Mouse (Mus musculus) embryo, embryonic 10 days (tissue): Measurements from ENCODE around the gene Inhbe.
A peak's percentile ranks its signal among the peaks of the same experiment; 100 is the strongest.

Experiments
- DNase-seq: peaks from one replicate; pipeline ENCODE4 v3.0.0-alpha.2; 2015; ENCODE audit warnings: low spot score

Inhbe gene

GRCm38 (mm10) chr10:127353909-127354895 is at the start of gene Inhbe:
Inhbe (minus strand) TSS chr10:127354411.
- peak; percentile 51 for DNase-seq

GRCm38 (mm10) chr10:127391774-127392173 is 37.6 kb upstream of the Inhbe start:
- DNase-seq, result no peak

- no peak for DNase-seq
These were observed 27.5 kb upstream of the Inhbe start for GRCm38 (mm10) chr10:127381743-127382134.

GRCm38 (mm10) chr10:127380767-127381742 is 26.8 kb upstream of the Inhbe start:
- peak; percentile 80 for DNase-seq

- peak; percentile 96 for DNase-seq
These were observed 26.1 kb upstream of the Inhbe start, which contains the start of gene R3hdm2 for GRCm38 (mm10) chr10:127380251-127380691. R3hdm2 (plus strand) TSS chr10:127380327.

- no peak for DNase-seq
These were observed 25.4 kb upstream of the Inhbe start for GRCm38 (mm10) chr10:127379654-127380053.

GRCm38 (mm10) chr10:127377700-127378099 is 23.5 kb upstream of the Inhbe start:
- no peak for DNase-seq

GRCm38 (mm10) chr10:127371023-127371422 is 16.8 kb upstream of the Inhbe start:
- DNase-seq, result no peak

- DNase-seq, result no peak
These were observed 15.9 kb upstream of the Inhbe start, which contains the start of gene Inhbc for GRCm38 (mm10) chr10:127369834-127370820. Inhbc (minus strand) TSS chr10:127370431.

- DNase-seq, result no peak
These were observed 14.1 kb upstream of the Inhbe start for GRCm38 (mm10) chr10:127368273-127368672.

- DNase-seq, result no peak
These were observed 12.9 kb upstream of the Inhbe start for GRCm38 (mm10) chr10:127367116-127367515.

- no peak for DNase-seq
These were observed 6.5 kb upstream of the Inhbe start for GRCm38 (mm10) chr10:127360714-127361113.

GRCm38 (mm10) chr10:127355336-127355735 is 1.1 kb upstream of the Inhbe start:
- no peak for DNase-seq

- no peak for DNase-seq
These were observed 1.4 kb downstream of the Inhbe start for GRCm38 (mm10) chr10:127352766-127353165.

- DNase-seq, result no peak
These were observed 2.0 kb downstream of the Inhbe start for GRCm38 (mm10) chr10:127352187-127352586.

- DNase-seq, result no peak
These were observed 2.5 kb downstream of the Inhbe start for GRCm38 (mm10) chr10:127351719-127352118.

GRCm38 (mm10) chr10:127351285-127351595 is 3.0 kb downstream of the Inhbe start:
- DNase-seq, result peak; percentile 2

GRCm38 (mm10) chr10:127350594-127351284 is 3.5 kb downstream of the Inhbe start:
- DNase-seq, result peak; percentile 90

GRCm38 (mm10) chr10:127349810-127350209 is 4.4 kb downstream of the Inhbe start:
- no peak for DNase-seq

- DNase-seq, result peak; percentile 30
These were observed 5.3 kb downstream of the Inhbe start for GRCm38 (mm10) chr10:127348957-127349356.
